Mouse (Mus musculus): ENCODE measurements around the gene Klk1b1.

GRCm38 (mm10) chr7:43967612-43968011 is 1.1 kb downstream of the Klk1b1 start:
- TF ChIP-seq CTCF (IDR thresholded peaks at IDR 0.05; ENCODE audit: control insufficient read depth, insufficient read depth, insufficient read length) (no peak), MAX (IDR thresholded peaks at IDR 0.05) (no peak), CEBPB (IDR thresholded peaks at IDR 0.05; ENCODE audit: low read depth) (no peak)

All from C2C12 (cell line).